Mouse (Mus musculus): ENCODE measurements around the gene Msi1.

DNA sequence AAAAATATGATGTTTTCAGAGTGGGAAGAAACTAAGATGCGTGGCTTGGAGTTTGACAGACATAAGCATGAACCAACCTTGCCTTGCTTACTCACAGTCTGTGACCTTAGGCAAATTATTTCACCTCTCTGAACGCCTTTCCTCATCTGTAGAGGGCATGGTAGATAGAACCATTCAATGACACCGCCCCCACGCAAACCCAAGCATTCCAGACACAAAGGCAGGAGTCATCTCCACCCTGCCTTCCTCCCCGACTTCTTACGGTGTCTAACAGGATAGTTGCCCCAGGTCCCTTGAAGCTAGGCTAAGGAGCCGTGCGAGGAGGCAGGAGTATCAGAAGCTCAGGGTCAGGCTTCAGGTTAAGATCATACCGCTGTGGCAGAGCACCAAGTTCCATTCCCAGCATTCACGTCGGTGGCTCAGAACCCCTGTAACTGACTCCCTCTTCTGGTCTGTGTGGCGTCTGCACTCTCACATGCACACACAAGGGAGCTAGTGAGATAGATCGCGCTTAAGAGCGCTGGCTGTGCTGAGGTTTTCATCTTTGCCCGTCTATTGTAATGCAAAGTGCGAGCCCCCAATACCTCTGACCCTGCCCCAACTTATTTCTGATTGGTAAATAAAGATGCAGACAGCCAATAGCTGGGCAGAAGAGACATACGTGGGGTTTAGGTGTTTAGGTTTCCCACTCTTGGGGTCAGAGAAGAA, 35.2 kb downstream of the Msi1 start:
- no peak for TF ChIP-seq CTCF (IDR thresholded peaks at IDR 0.05; ENCODE audit: control insufficient read depth, insufficient read depth, low read length)
- TF ChIP-seq POLR2A (IDR thresholded peaks at IDR 0.05; ENCODE audit: borderline replicate concordance, control insufficient read depth, low read depth, low read length) = no peak
